ENCODE assay signal across 19 mouse cellular contexts in the genomic region with DNA sequence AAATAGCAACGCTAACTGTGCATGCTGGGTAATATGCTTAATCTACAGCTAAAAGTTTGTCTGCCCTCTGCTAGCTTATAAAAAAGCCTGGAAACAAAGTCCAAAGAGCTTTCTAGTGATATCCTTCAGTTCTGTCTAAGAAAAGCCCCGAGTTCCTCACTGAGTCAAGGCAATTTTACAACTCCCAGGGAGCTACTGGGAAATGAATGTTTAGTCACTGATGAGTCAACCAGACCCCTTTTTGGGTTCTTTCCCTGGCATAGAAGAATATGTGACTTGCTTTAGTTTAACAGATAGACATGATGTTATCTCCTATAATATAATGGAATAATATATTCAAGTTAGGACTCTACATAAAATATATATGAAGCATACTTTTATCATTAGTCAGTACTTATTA.
"Had no signal": no experiment of that assay in that cellular context is flagged by ENCODE, and none has a peak within 500 bp of the region (broad histone marks: within the 10 kb centered on the region; RNA-seq: fewer than 3 reads in every experiment).

No protein-coding gene starts in this region.

- H3K36me3 ChIP-seq: limb, embryonic 12.5 days; limb, embryonic 15.5 days; liver, embryonic 13.5 days; midbrain, embryonic 12.5 days; midbrain, embryonic 15.5 days had no signal

- H3K4me2 ChIP-seq: limb, embryonic 12.5 days; limb, embryonic 15.5 days; liver, embryonic 13.5 days; midbrain, embryonic 12.5 days; midbrain, embryonic 15.5 days had no signal

- H3K4me3 ChIP-seq: limb, embryonic 12.5 days; limb, embryonic 15.5 days; liver, embryonic 13.5 days; midbrain, embryonic 12.5 days; midbrain, embryonic 15.5 days had no signal

- H3K4me1 ChIP-seq: limb, embryonic 12.5 days; limb, embryonic 15.5 days; midbrain, embryonic 15.5 days had no signal

- H3K9ac ChIP-seq: limb, embryonic 12.5 days; limb, embryonic 15.5 days; liver, embryonic 13.5 days; midbrain, embryonic 12.5 days; midbrain, embryonic 15.5 days had no signal

- H3K27me3 ChIP-seq: limb, embryonic 12.5 days; limb, embryonic 15.5 days; midbrain, embryonic 12.5 days; midbrain, embryonic 15.5 days had no signal

- ATAC-seq: midbrain, embryonic 15.5 days had no signal

- H3K27ac ChIP-seq: limb, embryonic 12.5 days; limb, embryonic 15.5 days; liver, embryonic 13.5 days; midbrain, embryonic 12.5 days; midbrain, embryonic 15.5 days; stomach, postnatal 0 days had no signal

- H3K9me3 ChIP-seq: limb, embryonic 12.5 days; limb, embryonic 15.5 days; liver, embryonic 13.5 days; midbrain, embryonic 12.5 days; midbrain, embryonic 15.5 days had no signal

- DNase-seq: kidney, adult 9 months; kidney, postnatal 14 days; kidney, postnatal 4 days; left cerebral cortex, postnatal 4 days; liver, embryonic 13.5 days; lung, adult 2 months; lung, postnatal 14 days; lung, postnatal 4 days; right cerebral cortex, adult 18-20 months; right cerebral cortex, postnatal 14 days; right cerebral cortex, postnatal 4 days; thymus, adult 2 months; thymus, postnatal 14 days; thymus, postnatal 4 days had no signal
